Mouse (Mus musculus): ENCODE results near the gene Cks2. TPM values are rescaled to one million over a fixed set of nuclear protein-coding genes. Genes with fewer than 3 reads are reported as not detected.

Cks2 gene
- total RNA-seq (2023): 9.1 TPM

DNA sequence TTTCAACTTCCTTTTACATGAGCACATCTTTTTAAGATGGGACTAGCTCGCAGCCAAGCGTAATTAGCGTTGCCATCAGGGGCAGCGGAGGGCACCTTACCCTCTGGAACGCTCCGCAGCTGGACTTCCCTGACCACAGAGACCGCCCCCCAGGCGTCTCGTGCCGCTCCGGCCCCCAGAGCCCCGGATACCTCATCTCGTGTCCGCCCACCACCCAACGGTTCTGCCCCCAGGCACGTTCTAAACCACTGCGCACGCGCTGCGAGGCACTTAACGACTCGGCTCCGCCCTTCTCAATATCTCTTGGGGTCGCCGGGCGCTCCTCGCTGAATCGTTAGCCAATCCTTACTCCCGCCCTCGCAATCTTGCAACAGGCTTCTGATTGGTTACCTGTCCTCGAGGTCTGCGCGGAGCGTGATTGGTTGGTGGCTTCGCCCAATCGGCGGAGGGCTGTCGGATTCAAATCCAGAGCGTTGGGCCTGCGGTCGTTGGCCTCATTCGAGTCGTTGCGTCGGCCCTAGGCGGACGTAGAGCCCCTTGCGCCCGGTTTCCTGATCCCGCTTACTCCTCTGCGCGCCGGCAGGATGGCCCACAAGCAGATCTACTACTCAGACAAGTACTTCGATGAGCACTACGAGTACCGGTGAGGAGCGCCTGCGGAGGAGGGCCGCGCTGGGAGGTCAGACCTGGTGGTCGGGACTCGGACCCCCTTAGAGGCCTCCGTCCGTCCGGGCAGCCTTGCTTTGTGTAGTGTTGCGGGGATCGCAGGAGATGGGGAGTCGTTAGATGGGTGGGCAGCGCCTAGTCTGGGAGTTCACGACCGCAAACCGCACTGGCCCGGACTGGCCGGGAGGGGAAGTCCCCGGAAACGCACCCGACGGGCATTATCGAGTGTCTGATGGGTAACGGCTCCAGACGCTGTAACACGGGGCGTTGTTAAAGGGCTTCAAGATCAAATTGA is at the start of gene Cks2:
Cks2 (plus strand) TSS at position 404 of the 961 bp plus-strand sequence.

DNA sequence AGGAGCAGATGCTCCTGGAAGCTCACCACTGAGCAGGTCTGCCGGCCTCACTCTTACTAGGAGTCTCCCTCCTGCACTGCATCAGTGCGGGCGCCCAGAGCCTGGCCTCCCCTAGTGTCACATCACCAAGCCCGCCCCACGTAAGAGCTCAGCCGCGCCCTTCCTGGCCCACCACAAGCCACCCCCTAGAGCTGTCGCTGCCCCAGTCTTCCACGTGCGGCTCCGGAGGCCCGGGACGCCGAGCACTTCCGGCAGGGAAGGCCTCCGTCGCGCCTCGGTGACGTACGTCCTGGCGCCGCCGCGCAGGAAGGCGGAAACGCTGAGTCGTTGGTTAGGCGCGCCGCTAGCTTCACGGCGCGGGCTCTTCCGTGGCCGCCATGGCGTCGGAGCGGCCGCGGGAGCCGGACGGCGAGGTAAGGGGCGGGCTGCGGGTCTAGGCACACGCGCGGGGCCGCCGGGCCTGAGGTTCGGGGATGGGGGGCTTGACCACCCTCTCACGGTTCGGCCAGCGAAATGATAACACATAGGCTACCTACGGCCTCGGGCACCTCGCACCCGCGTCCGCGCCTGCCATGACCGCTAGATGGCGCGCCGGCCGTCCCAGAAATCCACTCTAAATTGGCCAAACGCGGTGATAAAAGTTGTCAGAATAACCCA is 6.5 kb downstream of the Cks2 start, which contains the start of gene Secisbp2:
Secisbp2 (plus strand) TSS at position 290 of the 657 bp plus-strand sequence.

Other genes starting within 250 kb of the Cks2 start
- 2.8 TPM for gene S1pr3, start 236.6 kb upstream of the Cks2 start, total RNA-seq (2023)
- gene Shc3, start 75.8 kb upstream of the Cks2 start, total RNA-seq (2023): not detected
- 62.1 TPM for gene Secisbp2, start 6.5 kb downstream of the Cks2 start, total RNA-seq (2023)
- 245 TPM for gene Sema4d, start 148.5 kb downstream of the Cks2 start, total RNA-seq (2023)
- 5.9 TPM for gene Gadd45g, start 201.4 kb downstream of the Cks2 start, total RNA-seq (2023)

Data from CD4-positive naive resting alpha-beta T cell, adult 57 days (primary cell).